Mouse (Mus musculus): ENCODE results near the gene Zbtb32. TPM values are rescaled to one million over a fixed set of nuclear protein-coding genes. Genes with fewer than 3 reads are reported as not detected.

The Zbtb32 gene
- total RNA-seq, 2 experiments from 2014 or later, result not detected

DNA sequence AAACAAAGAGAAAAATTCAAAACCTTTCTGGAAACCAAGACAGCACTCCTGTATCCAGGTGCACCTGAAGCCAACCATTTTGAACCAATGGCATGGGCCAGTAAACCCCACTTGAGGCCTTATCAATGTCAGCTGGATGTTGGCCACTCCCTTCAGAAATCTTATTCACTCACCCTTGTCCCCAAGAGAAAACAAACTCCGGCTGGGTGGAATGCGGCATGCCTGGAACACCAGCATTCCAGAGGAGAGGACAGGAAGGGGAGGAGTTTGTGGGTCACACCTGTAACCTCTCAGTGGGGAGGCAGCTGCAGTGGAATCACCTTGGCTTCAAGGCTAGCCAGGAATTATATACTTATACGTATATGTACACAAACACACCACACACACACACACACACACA lies 3.9 kb upstream of the Zbtb32 start:
- DNase-seq (ENCODE audit: low spot score in 2 of 2), result no peak

DNA sequence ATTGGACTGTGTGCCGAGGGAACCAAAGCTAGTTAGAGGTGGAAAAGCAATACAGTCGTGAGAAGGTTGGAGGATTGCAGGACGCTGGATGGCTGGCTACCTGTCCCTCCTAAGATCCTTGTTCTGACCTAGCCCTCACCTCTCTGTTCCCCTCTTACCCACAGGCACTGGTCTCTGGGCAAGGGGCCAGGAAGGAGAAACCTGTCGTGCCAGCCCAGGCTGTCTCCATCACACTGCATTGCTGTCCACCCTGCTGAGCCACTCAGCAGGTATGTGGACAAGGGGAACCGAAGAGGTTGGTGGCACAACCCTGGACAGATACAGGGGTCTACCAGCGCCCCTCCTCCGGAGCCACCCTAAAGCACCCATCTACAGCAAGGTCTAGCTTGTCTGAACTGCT lies 1.9 kb upstream of the Zbtb32 start:
- DNase-seq (ENCODE audit: low spot score in 2 of 2), result no peak

DNA sequence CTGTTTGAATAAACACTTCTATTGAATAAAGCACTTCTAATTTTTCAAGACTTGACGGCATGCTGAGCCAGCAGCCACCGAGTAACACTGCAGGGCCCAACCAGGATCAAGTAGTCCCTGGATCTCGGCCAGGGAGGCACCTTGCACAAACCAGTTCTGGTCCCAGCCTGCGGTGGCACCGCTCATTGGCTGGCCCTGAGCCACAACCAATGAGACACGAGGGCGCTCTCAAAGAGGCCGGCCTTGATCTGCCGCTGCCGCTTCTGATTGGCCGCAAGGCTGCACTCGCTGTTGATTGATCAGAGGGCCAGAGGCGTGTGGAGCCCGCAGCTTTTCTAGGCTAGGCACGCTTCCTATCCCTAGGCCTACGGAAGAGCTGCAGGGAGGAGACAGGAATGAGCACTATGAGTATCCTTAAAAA lies 1.2 kb upstream of the Zbtb32 start:
- DNase-seq (ENCODE audit: low spot score in 2 of 2), result peak; percentile 87 to 94

DNA sequence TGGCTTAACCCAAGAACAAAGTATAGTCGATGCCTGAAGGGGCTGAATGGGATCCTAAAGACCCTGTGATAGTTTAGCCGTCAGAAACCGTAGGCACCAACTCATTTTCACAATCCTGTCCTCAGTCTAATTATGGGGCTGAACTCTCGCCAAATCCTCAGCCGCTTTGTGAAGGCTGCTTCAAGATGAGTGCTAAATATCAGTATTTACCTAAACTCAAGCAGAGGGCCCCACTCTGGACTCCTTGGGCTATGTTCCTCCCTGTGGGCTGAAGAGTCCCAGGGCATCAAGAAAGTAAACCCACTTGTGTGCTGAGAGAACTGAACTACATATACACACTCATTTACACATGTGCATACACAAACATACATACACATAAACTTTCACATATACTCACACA lies 1.9 kb downstream of the Zbtb32 start:
- no peak for DNase-seq (ENCODE audit: low spot score in 2 of 2)

DNA sequence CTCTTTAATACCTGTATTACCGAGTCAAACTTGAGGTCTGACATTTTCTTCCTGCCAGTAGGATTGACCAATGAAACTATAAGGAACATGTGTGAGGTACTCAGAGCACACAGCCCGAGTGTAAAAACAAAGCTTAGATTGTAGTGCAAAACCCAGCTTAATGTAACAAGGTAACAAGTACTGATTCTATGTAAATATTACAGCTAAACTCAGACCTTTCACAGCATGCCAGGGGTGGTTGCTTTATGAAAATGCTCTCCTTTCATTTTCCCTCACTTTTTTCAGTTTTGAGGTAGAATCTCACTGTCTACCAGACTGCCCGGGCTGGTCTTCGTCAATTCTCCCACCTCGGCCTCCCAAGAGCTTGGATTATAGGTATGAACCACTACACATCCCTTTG lies 2.6 kb downstream of the Zbtb32 start:
- no peak for DNase-seq (ENCODE audit: low spot score in 2 of 2)

DNA sequence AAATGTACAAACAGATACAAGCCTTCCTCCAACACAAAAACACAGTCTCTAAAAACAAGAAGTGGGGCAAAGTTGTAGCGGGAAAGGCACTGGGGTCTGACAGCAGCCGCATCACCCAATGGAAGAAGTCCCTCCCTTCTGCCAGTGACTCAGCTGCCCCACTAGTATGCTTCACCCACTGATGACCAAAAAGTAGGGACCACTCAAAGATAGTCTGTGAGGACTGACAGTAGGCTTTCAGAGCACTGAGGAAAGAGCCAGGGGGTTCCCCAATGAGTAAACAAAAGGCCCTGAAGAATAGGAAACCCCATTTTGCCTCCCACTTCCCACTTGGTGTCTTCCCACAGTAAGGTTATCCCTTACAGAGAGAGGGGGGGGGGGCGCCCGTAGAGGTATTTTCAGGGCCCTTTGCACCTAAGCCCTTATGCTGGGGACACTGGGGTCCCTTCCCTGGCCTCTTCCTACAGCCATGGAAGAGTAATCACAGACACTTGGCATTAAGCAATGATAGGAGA lies 4.1 kb downstream of the Zbtb32 start:
- no peak for DNase-seq (ENCODE audit: low spot score in 2 of 2)

DNA sequence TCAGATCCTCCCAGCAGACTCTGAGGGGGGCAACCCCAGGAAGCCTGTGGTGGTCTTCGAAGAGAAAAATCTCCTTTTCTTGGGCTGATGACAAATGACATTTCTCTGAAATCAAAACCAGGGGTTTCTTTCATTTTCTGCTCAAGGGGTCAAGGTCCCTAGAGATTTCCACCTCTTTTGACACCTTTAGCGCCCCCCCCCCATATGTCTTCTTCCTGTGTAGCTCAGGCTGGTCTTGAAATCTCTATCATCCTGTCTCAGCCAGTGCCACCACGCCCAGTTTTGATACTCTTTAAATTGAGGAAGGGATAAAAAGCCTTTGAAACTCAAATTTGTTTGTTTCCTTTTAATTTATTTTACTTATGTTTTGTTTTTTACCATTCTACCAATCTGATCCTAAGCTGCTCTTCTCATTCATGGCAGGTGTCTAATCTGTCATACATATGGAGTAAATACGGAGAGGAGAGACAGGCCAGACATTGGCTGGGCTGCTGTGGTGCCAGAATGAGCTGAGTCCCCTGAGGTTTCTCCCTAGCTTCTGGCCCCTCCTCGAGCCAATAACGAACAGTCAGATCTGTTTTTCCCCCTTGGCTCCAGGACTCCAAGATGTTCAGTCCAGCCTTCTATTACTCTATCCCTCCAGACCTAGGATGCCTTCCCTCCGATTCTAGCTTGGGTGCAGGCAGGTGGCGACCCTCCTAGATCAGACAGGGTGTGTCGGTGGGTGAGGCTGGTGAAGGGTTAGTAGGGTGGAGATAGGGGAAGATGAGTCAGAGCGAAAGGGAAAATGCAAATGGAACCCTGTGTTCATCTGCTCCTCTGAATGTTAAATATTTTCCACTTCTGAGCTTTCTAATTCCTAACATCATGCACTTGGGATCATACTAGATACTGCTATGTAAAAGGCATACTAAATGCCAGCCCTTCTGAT lies 4.9 kb downstream of the Zbtb32 start:
- no peak for DNase-seq (ENCODE audit: low spot score in 2 of 2)

DNA sequence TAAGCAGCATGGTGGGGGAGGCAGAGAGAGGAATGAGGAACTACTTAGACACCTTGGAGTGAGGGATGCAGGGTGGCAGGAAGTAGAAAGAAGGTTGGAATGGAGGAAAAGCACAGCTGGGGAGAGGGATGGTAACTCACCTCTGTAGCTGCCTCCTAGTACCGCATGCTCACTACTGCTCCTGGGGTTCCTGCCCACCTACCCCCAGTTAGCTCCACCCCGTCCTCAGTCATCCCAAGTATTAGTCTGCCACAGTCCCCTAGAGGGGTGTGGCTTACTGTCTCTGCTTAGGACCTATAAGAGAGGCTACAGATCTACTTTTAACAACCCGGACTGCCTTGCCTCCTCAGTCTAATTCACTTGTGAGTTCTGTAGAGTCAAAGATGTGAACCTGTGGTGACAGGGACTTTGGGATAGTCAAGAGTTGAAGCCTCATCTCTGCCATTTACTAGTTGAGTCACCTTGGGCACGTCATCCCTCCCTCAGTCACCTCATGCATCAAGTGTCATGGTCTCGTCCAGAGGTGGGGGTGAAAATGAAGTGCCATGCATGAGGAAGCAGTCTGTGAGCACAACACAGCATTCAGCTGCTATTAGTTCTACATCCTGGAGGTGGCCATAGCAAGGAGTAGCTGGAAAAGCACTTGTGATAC lies 5.8 kb downstream of the Zbtb32 start:
- no peak for DNase-seq (ENCODE audit: low spot score in 2 of 2)

DNA sequence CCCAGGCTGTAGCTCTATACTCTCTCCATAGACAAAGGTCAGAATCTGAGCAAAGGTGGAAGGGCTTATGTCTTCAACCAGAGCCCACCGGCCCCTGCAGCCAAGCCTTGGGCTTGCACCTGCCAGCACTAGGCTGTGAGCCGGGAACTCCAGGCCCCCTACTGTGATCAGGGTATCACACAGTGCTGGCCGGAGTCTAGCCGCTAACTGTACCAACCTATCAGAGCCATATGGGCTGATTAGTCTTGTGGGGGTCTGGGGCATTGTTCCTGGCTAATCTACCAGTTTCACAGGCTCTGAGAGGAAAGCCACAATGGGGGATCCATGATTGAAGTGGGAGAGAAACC lies 7.1 kb downstream of the Zbtb32 start:
- DNase-seq (ENCODE audit: low spot score in 2 of 2), result no peak

DNA sequence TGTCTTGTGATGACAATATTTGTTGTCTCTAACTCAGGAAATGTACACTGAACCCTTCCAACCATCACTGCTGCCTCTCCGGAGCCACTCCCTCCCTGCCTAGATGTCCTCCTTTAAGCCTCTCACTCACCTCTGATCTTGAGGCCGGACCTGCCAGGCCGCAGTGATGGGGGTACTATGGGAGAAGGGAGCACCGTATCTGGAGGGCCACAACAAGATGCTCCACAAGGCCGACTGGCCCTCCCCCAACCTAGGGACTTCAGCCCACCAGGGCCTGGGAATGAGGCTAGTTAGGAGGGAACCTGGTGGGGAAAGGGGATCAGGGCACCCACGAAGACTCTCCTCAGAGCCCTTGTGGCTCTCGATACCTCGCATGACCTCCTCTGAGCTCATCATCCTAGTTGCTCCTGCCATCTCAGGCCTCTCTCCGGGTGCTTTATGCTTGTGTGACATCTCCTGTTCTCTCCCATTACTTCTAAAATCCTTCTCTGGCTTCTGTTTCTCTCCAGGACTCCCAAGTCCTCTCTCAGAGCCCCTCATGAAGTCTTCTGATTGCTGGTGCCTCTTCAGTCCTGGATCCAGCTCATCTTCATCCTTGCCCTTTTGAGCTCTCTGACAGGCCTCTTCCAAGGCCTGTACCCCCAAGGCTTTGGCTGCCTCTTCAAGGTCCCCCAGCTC lies 7.6 kb downstream of the Zbtb32 start:
- no peak for DNase-seq (ENCODE audit: low spot score in 2 of 2)

DNA sequence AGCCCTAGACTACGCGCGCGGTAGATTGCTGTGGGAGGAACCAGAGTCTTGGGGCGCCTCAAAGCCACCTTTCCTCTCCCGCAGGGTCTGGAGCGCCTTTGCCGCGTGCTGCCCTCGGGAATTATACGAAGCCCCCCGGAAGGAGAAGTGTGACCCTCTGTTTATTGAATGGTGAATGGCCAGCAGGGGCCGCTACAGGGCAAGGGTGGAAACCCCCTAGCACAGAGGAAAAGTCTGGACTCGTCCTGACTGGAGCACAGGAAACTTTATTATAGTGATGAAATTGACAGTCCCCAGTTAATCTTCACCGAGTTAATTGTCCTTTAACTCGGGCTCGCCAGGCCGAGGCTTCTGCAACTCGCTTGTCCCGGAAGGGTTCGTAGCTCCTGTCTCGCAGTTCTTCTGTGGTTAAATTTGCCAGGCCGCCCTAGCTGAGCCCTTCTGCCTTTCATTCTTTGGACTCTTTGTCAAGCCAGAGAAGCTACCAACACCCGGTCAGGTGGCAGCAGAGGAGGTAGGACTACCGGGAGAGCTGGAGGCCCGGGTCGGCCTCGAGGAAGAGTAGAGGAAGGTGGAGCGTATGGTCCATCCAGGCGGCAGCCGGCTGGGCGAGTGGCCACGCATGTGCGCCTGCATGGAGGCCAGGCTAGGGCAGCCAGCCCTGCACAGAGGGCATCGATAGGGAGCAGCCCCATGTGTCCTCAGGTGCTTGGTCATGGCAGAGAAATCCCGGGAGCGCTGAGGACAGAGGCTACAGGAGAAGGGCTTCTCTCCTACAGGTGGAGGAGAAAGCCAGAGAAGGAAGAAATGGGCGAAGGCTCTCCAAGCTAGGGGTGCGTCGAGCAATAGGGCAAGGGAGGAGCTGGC lies 9.0 kb downstream of the Zbtb32 start:
- DNase-seq (ENCODE audit: low spot score in 2 of 2), result peak; percentile 85 to 91

DNA sequence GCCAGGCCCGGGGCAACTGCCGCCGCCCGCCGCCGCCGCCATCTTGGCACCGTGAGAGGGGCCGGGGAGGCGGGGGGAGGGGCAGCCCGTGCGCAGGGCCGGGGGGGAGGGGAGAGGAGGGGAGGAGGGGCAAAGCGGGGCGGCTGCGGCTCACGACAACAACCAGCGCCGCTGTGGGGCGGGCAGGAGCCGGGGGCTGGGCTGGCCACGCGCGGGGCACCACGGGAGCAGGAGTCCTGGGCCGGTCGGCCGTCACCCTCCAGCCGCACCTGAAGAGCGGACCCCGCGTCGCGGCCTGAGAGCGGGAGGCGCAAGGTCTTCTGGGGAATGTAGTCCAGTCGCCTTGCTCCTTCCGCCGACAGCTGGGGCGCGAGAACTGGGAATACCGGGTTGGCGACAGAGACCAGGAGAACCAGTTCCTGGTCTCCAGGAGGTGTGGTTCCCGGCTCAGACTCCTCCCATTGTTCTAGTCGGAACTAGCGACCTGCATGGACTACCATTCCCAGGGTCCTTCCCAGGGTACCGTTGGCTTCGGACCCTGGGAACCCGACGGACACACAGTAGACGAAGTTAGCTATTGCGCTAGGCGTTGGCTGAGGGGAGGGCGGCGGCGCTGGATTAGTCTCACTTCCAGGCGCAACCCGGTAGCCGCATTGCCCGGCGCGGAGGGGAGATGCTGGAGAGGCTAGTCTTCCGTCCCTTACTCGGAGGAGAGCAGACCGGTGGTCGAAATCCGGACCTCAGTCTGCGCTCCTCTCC lies 9.9 kb downstream of the Zbtb32 start, which contains the start of gene Kmt2b:
Kmt2b (minus strand) TSS at position 51 of the 759 bp plus-strand sequence.
- DNase-seq (ENCODE audit: low spot score in 2 of 2), result peak; percentile 95 to 97

DNA sequence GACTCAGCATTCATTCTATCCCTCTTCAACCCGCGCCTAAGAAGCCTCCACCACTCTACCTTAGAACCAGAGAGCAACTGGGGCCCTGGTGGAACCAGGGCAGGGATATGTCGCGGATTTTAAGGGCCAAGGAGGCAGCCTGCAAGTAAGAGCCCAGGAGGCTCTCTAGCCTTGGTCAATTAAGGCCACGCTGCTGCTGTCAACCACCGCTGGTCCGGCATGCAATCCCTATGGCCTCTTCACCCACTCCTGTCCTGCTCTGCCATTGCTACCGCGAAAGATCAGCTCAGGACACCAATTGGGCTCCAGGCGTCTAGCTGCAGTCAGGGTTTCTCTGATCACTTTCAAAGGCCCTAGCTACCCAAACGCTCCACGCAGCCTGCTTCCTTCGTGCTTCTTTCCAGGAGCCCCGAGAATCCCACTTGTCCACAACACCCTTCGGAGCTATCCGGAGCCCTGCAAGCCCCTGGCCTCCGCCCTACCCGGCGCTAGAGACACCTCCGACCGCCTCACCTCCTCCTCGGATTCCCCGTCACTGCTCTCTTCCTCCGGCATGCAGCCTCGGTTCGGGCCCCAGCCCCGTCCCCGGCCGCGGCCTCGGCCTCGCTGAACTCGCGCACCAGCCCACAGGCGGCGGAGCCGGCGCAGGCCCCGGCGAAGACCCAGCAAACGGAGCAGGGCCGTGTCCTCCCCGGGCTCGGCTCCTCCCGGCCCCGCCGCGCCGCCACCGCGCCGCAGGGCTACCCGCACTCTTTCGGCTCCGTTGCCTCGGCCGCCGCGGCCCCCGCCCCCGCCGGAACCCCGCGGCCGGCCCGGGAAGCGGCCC lies 10.7 kb downstream of the Zbtb32 start:
- peak; percentile 37 to 70 for DNase-seq (ENCODE audit: low spot score in 2 of 2)

DNA sequence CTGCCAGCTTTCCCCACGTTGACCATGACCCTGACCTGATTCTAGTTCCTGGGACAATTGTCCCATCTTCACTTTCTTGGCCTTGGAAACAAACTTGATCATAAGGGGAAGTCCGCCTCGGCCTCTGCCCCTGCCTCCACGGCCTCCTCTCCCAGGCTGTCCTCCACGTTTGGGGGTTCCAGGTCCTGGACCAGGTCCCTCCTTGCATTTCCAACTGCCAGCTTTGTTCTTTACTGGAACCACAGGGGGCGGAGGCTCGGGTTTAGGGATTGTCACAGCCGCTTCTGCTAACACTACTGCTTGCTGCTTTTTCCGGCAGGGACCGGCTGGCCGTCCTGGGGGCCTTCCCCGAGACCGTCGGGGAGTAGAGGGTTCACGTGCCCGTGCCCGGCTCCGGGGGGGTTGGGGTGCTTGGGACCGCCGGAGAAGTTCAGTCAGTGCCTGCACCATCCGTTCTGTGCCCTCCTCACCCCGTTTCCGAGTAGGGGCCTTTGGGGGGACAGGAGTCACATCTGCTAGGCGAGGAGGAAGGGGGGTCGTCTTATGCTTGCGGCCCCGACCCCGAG lies 12.2 kb downstream of the Zbtb32 start:
- no peak for DNase-seq (ENCODE audit: low spot score in 2 of 2)

DNA sequence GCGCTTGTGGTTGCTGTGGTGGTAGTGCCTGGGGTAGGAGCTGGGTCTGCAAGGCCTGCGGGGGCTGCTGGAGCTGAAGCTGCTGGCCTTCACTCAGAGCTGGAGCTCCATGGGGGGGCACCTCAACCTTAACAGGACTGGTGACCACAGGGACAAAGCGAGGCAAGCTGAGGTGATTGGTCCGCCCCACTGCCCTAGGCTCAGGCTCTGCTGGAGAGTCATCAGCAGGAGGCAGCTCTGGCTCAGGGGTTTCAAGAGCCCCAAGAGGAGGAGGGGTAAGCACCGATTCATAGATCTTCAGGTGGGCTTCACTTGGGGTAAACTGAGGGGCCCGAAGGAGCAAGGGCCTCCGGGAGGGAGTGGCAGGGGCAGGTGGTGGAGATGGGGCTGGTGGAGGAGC lies 13.5 kb downstream of the Zbtb32 start:
- DNase-seq (ENCODE audit: low spot score in 2 of 2), result no peak

DNA sequence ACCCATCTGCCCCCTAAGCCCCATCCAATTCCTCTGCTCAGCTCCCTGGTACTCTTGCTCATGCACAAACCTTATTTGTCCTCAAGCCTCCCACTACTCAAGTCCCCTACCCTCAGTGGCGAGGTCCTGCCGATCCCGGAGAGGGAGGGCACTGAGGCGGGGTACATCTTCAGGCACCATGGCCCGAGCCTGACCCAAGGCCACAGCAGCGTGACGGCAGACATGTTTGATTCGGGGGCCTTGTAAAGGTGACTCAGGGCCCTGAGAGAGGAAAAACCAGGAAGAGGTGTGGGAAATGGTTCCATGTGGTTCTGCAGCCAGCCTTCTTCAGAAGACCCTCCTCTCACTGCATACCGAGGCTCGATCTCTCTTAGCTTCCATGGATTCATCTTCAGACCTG lies 14.4 kb downstream of the Zbtb32 start:
- no peak for DNase-seq (ENCODE audit: low spot score in 2 of 2)

DNA sequence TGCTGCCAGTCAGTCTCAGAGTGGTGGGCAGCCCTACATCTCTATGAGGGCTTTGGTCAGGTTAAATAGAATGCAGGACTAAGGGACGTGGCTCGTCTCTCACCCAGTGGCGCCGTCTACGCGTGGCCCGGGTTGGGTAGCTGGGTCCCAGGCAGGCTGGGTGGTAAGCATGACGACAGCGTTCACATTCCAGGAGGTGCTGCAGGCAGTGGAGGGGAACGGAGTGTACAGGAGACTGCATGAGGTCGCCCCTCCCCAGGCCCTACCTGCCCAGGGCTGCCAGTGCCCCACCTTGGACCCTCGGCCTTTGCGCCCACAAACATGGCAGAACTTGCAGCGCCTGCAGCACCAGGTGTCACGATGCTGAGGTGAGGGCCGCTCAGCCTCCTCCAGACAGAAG lies 17.2 kb downstream of the Zbtb32 start:
- no peak for DNase-seq (ENCODE audit: low spot score in 2 of 2)

DNA sequence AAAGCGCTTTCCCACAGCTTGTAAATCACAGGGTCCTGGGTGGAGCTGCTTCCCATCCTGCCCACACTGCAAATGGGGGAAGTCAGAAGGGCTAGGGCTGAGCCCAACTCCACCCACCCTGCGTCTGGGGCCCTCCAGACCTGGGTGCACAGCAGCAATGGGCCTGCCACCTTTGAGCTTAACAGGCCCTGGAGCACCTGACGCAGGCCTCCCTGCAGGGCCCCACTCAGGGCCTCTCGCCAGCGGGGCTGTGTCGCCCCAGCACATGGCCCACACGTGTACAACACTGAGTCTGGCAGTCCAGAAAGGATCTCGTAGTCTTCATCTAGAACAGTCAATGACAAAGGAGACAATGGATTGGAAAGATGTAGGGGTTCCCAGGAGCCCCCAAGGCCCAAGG lies 18.8 kb downstream of the Zbtb32 start:
- no peak for DNase-seq (ENCODE audit: low spot score in 2 of 2)

DNA sequence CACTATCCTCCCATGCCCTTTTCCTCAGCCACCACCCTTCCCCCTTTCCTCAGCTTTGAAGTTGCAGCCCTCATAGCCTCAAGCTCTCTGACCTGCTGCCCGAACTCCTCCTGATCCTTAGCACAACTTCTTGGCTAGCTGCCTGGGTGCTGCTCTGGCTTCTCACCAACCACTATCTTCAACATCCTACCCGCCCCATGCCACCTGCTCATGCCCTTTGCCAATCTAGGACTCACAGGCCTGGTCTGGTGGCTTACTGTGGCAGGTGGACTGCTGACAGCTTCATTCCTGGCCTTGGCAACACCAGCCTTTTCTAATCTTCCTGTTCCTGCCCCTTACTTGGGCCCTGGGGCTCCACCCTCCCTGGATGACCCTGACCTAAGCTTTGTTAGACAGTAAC lies 25.7 kb downstream of the Zbtb32 start:
- no peak for DNase-seq (ENCODE audit: low spot score in 2 of 2)

All from layer of hippocampus, postnatal 14 days (tissue).